Mouse (Mus musculus) midbrain, embryonic 12.5 days (tissue): ENCODE measurements around the gene Rhox3f. TPM values are rescaled to one million over a fixed set of nuclear protein-coding genes. Genes with fewer than 3 reads are reported as not detected.
"Not testable (repeated sequence)": the region's sequence is repeated elsewhere in the genome, so short reads cannot be mapped to it uniquely, and the experiment has no call there.

Experiments
- ATAC-seq: fragments of 200-750 bp; cut with Nextera tagmentation; 2 replicates; pipeline ENCODE4 v1.8.0; 2017; ENCODE audit warnings: low read depth, moderate TSS enrichment, moderate library complexity; ENCODE audit not compliant: low FRiP score
- H3K27ac ChIP-seq: fragments of 300-500 bp; sonication (generic); replicated peaks from 2 replicates; pipeline ENCODE4 v1.5.1; 2016; ENCODE audit warnings: mild to moderate bottlenecking
- H3K27me3 ChIP-seq: fragments of 300-500 bp; sonication (generic); 2 replicates; pipeline ENCODE4 v1.6.1; 2016; ENCODE audit warnings: mild to moderate bottlenecking
- H3K36me3 ChIP-seq: fragments of 300-500 bp; sonication (generic); 2 replicates; pipeline ENCODE4 v1.6.1; 2016
- H3K4me1 ChIP-seq: fragments of 300-500 bp; sonication (generic); 2 replicates; pipeline ENCODE4 v1.6.1; 2016
- H3K4me2 ChIP-seq: fragments of 300-500 bp; sonication (generic); replicated peaks from 2 replicates; pipeline ENCODE4 v1.6.1; 2016; ENCODE audit warnings: mild to moderate bottlenecking, moderate library complexity
- H3K4me3 ChIP-seq: fragments of 300-500 bp; sonication (generic); 2 replicates; pipeline ENCODE4 v1.5.1; 2016; ENCODE audit warnings: mild to moderate bottlenecking
- H3K9ac ChIP-seq: fragments of 300-500 bp; sonication (generic); replicated peaks from 2 replicates; pipeline ENCODE4 v1.6.1; 2016; ENCODE audit warnings: mild to moderate bottlenecking, moderate library complexity
- H3K9me3 ChIP-seq: fragments of 300-500 bp; sonication (generic); 2 replicates; pipeline ENCODE4 v1.6.1; 2016; ENCODE audit warnings: mild to moderate bottlenecking
- WGBS: fragments of 180-500 bp; shearing (Covaris S2); methylation state at CpG from one replicate; pipeline ENCODE4 v1.1.7; 2016; 5-methylcytosine and 5-hydroxymethylcytosine counted together
- polyA plus RNA-seq: library from polyadenylated mRNA; unstranded; fragments of >200 nt; fragmentation: Nextera tagmentation; extraction: Ambion mirVana; gene quantifications from 2 replicates; pipeline ENCODE4 v1.2.1, GENCODE M21; 2016

Rhox3f gene
- polyA plus RNA-seq, result not detected in 2 replicates

DNA sequence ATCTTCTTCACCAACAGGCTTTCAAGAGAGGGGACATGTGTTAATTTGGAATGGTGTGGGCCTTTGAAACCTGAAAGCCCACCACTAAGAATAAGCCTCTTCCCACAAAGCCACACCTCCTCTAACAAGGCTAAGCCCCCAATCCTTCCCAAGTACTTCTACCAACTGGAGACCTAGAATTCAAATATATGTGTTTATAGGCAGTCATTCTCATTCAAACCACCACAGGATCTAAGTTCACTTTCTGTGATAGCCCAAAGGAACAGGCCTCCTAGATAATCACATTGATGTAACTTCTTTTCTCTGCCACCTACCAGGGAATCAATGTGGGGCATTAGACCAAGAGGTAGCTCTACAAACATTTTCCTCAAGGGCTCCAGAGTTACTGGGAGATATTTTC is at the start of gene Rhox3f:
TSS of gene Rhox3f (plus strand) at position 301 of the 400 bp plus-strand sequence.
- not testable (repeated sequence) for ATAC-seq, H3K4me1 ChIP-seq, H3K27me3 ChIP-seq, H3K4me3 ChIP-seq, H3K27ac ChIP-seq, H3K4me2 ChIP-seq, H3K9me3 ChIP-seq, H3K9ac ChIP-seq, H3K36me3 ChIP-seq

DNA sequence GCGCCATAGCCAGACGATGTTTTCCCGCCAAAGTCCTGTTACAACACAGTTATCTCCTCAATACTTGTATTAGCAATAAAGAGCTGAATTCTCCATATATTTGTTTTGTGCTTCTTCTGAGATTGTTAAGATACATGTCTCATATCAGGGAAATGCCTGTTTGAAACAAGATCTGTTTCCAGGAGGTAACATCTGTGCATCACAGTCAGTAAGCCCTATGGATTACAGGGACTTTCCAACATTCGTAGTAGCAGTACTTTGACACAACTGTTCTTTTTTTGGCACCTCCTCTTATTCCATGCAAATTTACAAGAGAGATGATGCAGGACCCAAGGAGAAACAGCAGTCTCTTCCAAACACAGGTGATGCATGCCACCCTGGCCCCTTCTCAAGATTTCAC is 39.1 kb upstream of the Rhox3f start, which contains the start of gene Rhox3e:
TSS of gene Rhox3e (plus strand) at position 301 of the 400 bp plus-strand sequence.
- WGBS, result no CpG with 5 or more reads among the region's 4 CpGs
- H3K9ac ChIP-seq, H3K4me3 ChIP-seq, ATAC-seq, H3K4me2 ChIP-seq, H3K27me3 ChIP-seq, H3K27ac ChIP-seq, H3K9me3 ChIP-seq, H3K36me3 ChIP-seq, H3K4me1 ChIP-seq: not testable (repeated sequence)

DNA sequence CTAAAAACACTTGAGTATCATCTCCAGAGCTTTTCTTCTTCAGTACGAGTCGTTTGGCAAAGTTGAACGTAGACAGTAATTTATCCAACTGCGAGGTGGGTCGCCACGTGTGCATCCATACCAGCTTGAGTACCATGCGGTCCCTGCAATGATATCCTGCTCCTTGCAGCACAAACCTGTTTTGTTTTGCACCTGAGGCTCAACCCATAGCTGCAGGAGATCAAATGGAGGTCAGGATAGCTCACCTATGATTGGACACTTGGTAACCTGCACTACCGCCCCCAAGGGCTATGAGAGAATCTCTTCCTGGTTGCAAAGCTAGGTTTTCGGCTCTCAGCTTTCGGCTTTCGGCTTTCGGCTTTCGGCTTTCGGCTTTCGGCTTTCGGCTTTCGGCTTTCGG is 23.7 kb upstream of the Rhox3f start, which contains the start of gene Rhox4e:
TSS of gene Rhox4e (plus strand) at position 301 of the 400 bp plus-strand sequence.
- H3K27me3 ChIP-seq, H3K4me2 ChIP-seq, ATAC-seq, H3K4me1 ChIP-seq, H3K9ac ChIP-seq, H3K9me3 ChIP-seq, H3K36me3 ChIP-seq, H3K4me3 ChIP-seq, H3K27ac ChIP-seq: not testable (repeated sequence)
- WGBS, result 98% methylated on average over 8 of the region's 18 CpGs

DNA sequence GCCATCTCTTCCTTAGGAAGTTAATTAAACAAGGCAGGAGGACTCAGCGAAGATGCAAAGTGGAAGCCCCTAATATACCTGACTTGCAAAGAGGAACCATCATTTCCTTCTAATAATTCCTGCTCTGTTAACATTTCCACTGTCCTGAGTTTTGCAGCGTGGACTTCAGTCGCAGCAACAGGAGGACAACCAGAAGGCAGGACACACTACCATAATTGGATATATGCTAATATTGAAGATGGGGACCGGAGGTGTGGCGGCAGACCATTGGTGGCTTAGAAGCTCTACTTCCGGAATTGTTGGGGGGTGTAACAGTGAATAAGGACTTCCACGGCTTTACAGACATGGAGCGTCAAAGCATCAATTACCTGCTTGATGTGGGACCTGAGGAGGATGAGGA is 9.7 kb upstream of the Rhox3f start, which contains the start of gene Rhox2f:
TSS of gene Rhox2f (plus strand) at position 301 of the 400 bp plus-strand sequence.
- not testable (repeated sequence) for H3K27me3 ChIP-seq, ATAC-seq, H3K9ac ChIP-seq, H3K36me3 ChIP-seq, H3K4me2 ChIP-seq, H3K4me1 ChIP-seq, H3K9me3 ChIP-seq, H3K4me3 ChIP-seq, H3K27ac ChIP-seq
- WGBS, result 89% methylated on average over 8 of the region's 8 CpGs

DNA sequence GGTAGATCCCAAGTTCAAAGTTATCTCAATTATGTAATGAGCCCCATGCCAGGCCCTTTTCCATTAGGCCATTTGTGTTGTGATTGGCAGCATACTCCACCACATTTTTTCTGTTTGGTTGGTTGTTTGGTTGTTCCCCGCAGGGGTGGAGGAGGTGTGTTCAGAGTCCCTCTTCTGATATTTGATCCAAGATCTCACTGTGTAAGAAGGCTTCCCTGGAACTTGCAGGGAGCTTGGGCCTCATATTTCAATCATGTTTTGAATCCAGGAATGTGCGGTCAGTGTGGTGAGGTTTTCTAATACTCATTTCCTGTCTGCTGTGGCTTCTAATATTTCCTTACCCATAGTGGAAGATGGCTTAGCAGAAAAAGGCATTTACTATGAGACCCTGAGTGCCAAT is 8.2 kb upstream of the Rhox3f start:
- H3K4me3 ChIP-seq, H3K27ac ChIP-seq, ATAC-seq, H3K4me1 ChIP-seq, H3K9me3 ChIP-seq, H3K9ac ChIP-seq, H3K4me2 ChIP-seq, H3K36me3 ChIP-seq, H3K27me3 ChIP-seq: not testable (repeated sequence)
- WGBS, result 75% methylated on average over 2 of the region's 2 CpGs

DNA sequence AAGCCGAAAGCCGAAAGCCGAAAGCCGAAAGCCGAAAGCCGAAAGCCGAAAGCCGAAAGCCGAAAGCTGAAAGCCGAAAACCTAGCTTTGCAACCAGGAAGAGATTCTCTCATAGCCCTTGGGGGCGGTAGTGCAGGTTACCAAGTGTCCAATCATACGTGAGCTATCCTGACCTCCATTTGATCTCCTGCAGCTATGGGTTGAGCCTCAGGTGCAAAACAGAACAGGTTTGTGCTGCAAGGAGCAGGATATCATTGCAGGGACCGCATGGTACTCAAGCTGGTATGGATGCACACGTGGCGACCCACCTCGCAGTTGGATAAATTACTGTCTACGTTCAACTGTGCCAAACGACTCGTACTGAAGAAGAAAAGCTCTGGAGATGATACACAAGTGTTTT is 26.8 kb downstream of the Rhox3f start, which contains the start of gene Rhox4f:
TSS of gene Rhox4f (minus strand) at position 101 of the 400 bp plus-strand sequence.
- H3K27ac ChIP-seq, H3K4me3 ChIP-seq, ATAC-seq, H3K4me2 ChIP-seq, H3K9me3 ChIP-seq, H3K9ac ChIP-seq, H3K36me3 ChIP-seq, H3K27me3 ChIP-seq, H3K4me1 ChIP-seq: not testable (repeated sequence)
- 93% methylated on average over 18 of the region's 19 CpGs for WGBS

DNA sequence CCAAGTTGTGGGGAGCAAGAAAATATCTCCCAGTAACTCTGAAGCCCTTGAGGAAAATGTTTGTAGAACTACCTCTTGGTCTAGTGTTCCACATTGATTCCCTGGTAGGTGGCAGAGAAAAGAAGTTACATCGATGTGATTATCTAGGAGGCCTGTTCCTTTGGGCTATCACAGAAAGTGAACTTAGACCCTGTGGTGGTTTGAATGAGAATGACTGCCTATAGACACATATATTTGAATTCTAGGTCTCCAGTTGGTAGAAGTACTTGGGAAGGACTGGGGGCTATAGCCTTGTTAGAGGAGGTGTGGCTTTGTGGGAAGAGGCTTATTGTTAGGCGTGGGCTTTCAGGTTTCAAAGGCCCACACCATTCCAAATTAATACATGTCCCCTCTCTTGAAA is 47.7 kb downstream of the Rhox3f start, which contains the start of gene Rhox3g:
TSS of gene Rhox3g (minus strand) at position 101 of the 400 bp plus-strand sequence.
- WGBS, result 79% methylated on average over 2 of the region's 2 CpGs
- ATAC-seq, H3K36me3 ChIP-seq, H3K4me3 ChIP-seq, H3K9ac ChIP-seq, H3K27ac ChIP-seq, H3K27me3 ChIP-seq, H3K4me2 ChIP-seq, H3K9me3 ChIP-seq, H3K4me1 ChIP-seq: not testable (repeated sequence)

Other genes with a start within 250 kb of the Rhox3f start
- gene Rhox3a2, start 201.0 kb upstream of the Rhox3f start, polyA plus RNA-seq, result not detected in 2 replicates
- gene Rhox4a2, start 190.1 kb upstream of the Rhox3f start, polyA plus RNA-seq, result 0.56 TPM in 1 of 2 replicates, not detected in the other
- 0.43 TPM in 1 of 2 replicates, not detected in the other for gene Rhox2b, start 168.9 kb upstream of the Rhox3f start, polyA plus RNA-seq
- gene Rhox4b, start 148.5 kb upstream of the Rhox3f start, polyA plus RNA-seq, result 0.24 TPM in 1 of 2 replicates, not detected in the other
- 1.7 and 3.0 TPM in 2 replicates for gene Rhox2c, start 127.3 kb upstream of the Rhox3f start, polyA plus RNA-seq
- gene Rhox3c, start 122.4 kb upstream of the Rhox3f start, polyA plus RNA-seq, result not detected in 2 replicates
- gene Rhox4c, start 100.7 kb upstream of the Rhox3f start, polyA plus RNA-seq, result not detected in 2 replicates
- gene Rhox2d, start 87.6 kb upstream of the Rhox3f start, polyA plus RNA-seq, result not detected in 2 replicates
- not detected in 2 replicates for gene Rhox4d, start 66.6 kb upstream of the Rhox3f start, polyA plus RNA-seq
- 0.48 TPM in 1 of 2 replicates, not detected in the other for gene Rhox2e, start 50.5 kb upstream of the Rhox3f start, polyA plus RNA-seq
- not detected in 2 replicates for gene Rhox3e, start 39.0 kb upstream of the Rhox3f start, polyA plus RNA-seq
- gene Rhox4e, start 23.6 kb upstream of the Rhox3f start, polyA plus RNA-seq, result not detected in 2 replicates
- gene Rhox2f, start 9.6 kb upstream of the Rhox3f start, polyA plus RNA-seq, result 0.39 TPM in 1 of 2 replicates, not detected in the other
- not detected in 2 replicates for gene Rhox4f, start 26.7 kb downstream of the Rhox3f start, polyA plus RNA-seq
- not detected in 2 replicates for gene Rhox3g, start 47.6 kb downstream of the Rhox3f start, polyA plus RNA-seq
- not detected in 2 replicates for gene Rhox2g, start 62.5 kb downstream of the Rhox3f start, polyA plus RNA-seq
- gene Rhox4g, start 70.3 kb downstream of the Rhox3f start, polyA plus RNA-seq, result not detected in 2 replicates
- gene Rhox3h, start 87.8 kb downstream of the Rhox3f start, polyA plus RNA-seq, result not detected in 2 replicates
- gene Rhox2h, start 92.3 kb downstream of the Rhox3f start, polyA plus RNA-seq, result not detected in 2 replicates
- 1.1 and 1.3 TPM in 2 replicates for gene Rhox5, start 223.8 kb downstream of the Rhox3f start, polyA plus RNA-seq
- gene Rhox6, start 245.9 kb downstream of the Rhox3f start, polyA plus RNA-seq, result not detected in 2 replicates